ENCODE assay signal across 8 mouse cellular contexts in the genomic region with DNA sequence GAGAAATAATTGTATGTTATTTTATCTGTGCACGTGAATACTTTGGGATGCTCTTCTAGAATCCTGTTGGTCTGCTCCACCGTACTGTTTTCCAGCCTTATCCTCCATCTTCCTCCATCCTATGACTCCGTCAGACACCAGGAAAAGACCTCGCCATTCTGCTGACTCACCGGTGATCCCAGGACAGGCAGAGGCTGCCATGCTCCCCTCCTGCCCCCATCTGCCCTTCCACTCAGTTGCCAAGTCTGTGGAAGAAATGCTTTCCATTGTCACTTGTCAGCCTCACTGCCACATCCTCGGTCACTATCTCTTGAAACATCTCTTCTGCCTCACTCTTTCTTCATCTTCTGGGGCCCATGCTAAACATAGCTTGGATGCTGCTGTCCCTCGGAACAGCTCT.
"Had no signal": no experiment of that assay in that cellular context is flagged by ENCODE, and none has a peak within 500 bp of the region (broad histone marks: within the 10 kb centered on the region; RNA-seq: fewer than 3 reads in every experiment).

No protein-coding gene starts in this region.

- DNase-seq: kidney, adult 9 months; kidney, postnatal 36 days; layer of hippocampus, adult 9-11 months; lung, adult 2 months; lung, postnatal 4 days; right cerebral cortex, postnatal 14 days; thymus, adult 2 months; thymus, postnatal 25 days had no signal
